Mouse (Mus musculus) limb, embryonic 15.5 days (tissue): ENCODE results near the gene Ifitm6. TPM values are rescaled to one million over a fixed set of nuclear protein-coding genes. Genes with fewer than 3 reads are reported as not detected.

Experiments
- ATAC-seq: fragments of 200-750 bp; cut with Nextera tagmentation; 2 replicates; pipeline ENCODE4 v1.8.0; 2017; ENCODE audit warnings: low read depth, moderate TSS enrichment; ENCODE audit not compliant: insufficient number of reproducible peaks, low FRiP score, low TSS enrichment
- H3K27ac ChIP-seq: fragments of 300-500 bp; sonication (generic); 2 replicates; pipeline ENCODE4 v1.5.1; 2015; ENCODE audit warnings: moderate library complexity, mild to moderate bottlenecking, inconsistent platforms
- H3K27me3 ChIP-seq: fragments of 300-500 bp; sonication (generic); 2 replicates; pipeline ENCODE4 v1.6.1; 2015; ENCODE audit warnings: inconsistent platforms
- H3K36me3 ChIP-seq: fragments of 300-500 bp; sonication (generic); 2 replicates; pipeline ENCODE4 v1.6.1; 2015; ENCODE audit warnings: inconsistent platforms
- H3K4me1 ChIP-seq: fragments of 300-500 bp; sonication (generic); 2 replicates; pipeline ENCODE4 v1.6.1; 2015; ENCODE audit warnings: inconsistent platforms
- H3K4me2 ChIP-seq: fragments of 300-500 bp; sonication (generic); 2 replicates; pipeline ENCODE4 v1.6.1; 2015; ENCODE audit warnings: mild to moderate bottlenecking, inconsistent platforms
- H3K4me3 ChIP-seq: fragments of 300-500 bp; sonication (generic); 2 replicates; pipeline ENCODE4 v1.5.1; 2015; ENCODE audit warnings: mild to moderate bottlenecking, inconsistent platforms
- H3K9ac ChIP-seq: fragments of 300-500 bp; sonication (generic); 2 replicates; pipeline ENCODE4 v1.6.1; 2015; ENCODE audit warnings: inconsistent platforms
- H3K9me3 ChIP-seq: fragments of 300-500 bp; sonication (generic); 2 replicates; pipeline ENCODE4 v1.6.1; 2016; ENCODE audit warnings: inconsistent platforms
- WGBS: fragments of 180-500 bp; shearing (Covaris S2); methylation state at CpG from one replicate; pipeline ENCODE4 v1.1.7; 2015; 5-methylcytosine and 5-hydroxymethylcytosine counted together
- polyA plus RNA-seq: library from polyadenylated mRNA; unstranded; fragments of >200 nt; fragmentation: Nextera tagmentation; extraction: Ambion mirVana; gene quantifications from 2 replicates; pipeline ENCODE4 v1.2.1, GENCODE M21; 2015

The Ifitm6 gene
- polyA plus RNA-seq, 1 experiment from 2014 or later: 1.0 TPM

DNA sequence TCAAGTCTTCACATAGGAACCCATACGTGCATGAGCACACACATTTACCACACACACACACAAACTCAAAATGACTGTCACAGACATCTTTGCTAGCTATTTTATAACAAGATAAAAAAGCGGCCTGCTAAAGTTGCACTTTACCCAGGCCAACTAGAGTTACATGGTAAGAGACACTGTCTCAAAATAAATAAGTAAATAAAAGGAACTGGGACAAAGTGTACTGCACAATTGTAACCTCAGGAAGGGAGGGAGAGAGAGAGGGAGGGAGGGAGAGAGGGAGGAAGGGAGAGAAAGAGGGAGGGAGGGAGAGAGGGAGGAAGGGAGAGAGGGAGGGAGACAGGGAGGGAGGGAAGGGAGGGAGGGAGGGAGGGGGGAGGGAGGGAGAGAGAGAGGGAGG, 34.7 kb upstream of the Ifitm6 start:
- no peak overlapping the region for H3K4me3 ChIP-seq
- no peak overlapping the region for H3K4me2 ChIP-seq
- no peak overlapping the region for H3K27ac ChIP-seq
- 75% methylated on average over 2 of the region's 2 CpGs for WGBS
- H3K4me1 ChIP-seq: peaks cover 7% of the 10 kb centered on the region
- H3K9ac ChIP-seq: no peak overlapping the region
- no peak for ATAC-seq
- H3K27me3 ChIP-seq: no peaks in the 10 kb centered on the region
- H3K36me3 ChIP-seq: no peaks in the 10 kb centered on the region
- H3K9me3 ChIP-seq: no peaks in the 10 kb centered on the region

GRCm38 (mm10) chr7:141052016-141052415, 34.3 kb upstream of the Ifitm6 start:
- Histone ChIP-seq H3K27me3 (no peaks in the 10 kb centered on the region), H3K9me3 (no peaks in the 10 kb centered on the region), H3K27ac (no peak overlapping the region), H3K4me1 (peaks cover 11% of the 10 kb centered on the region), H3K36me3 (no peaks in the 10 kb centered on the region), H3K9ac (no peak overlapping the region), H3K4me3 (no peak overlapping the region), H3K4me2 (no peak overlapping the region)
- WGBS: 88% methylated on average over 4 of the region's 4 CpGs
- no peak for ATAC-seq

DNA sequence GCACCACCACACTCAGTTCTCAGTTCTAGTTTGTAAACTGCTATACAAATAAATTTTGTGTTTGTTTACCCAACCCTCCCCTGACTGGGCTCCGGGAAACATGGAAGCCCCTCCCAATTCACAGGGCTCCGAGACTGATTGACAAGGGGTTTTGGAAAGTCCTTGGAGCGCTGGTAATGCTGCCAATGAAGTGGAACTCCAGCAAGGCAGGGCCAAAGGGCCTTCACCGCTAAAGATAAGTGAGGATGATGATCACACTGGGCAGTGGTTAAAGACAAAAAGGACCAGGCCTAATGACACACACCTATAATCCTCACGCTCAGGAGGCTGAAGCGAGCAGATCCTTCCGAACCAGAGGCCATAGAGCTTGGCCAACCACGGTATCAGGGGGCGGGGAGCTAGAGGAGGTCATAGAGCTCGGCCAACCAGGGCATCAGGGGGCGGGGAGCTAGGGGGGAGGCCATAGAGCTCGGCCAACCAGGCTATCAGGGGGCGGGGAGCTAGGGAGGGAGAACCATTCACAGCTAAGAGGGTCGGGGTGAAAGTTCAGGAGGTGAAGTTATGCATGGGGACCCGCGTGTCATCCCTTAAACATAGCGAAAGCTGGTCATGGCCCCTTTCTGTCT, 33.4 kb upstream of the Ifitm6 start:
- H3K4me2 ChIP-seq: no peak overlapping the region

GRCm38 (mm10) chr7:141049326-141049725, 31.6 kb upstream of the Ifitm6 start:
- H3K9me3 ChIP-seq: no peaks in the 10 kb centered on the region
- H3K4me2 ChIP-seq: no peak overlapping the region
- H3K9ac ChIP-seq: no peak overlapping the region
- H3K4me1 ChIP-seq: peaks cover 16% of the 10 kb centered on the region
- no peaks in the 10 kb centered on the region for H3K36me3 ChIP-seq
- ATAC-seq: no peak
- H3K27ac ChIP-seq: no peak overlapping the region
- no peaks in the 10 kb centered on the region for H3K27me3 ChIP-seq
- no peak overlapping the region for H3K4me3 ChIP-seq
- 70% methylated on average over 2 of the region's 2 CpGs for WGBS

More for the DNA sequence above, 33.4 kb upstream of the Ifitm6 start:
- Histone ChIP-seq H3K36me3 (no peaks in the 10 kb centered on the region), H3K4me1 (peaks cover 16% of the 10 kb centered on the region), H3K4me3 (no peak overlapping the region), H3K27ac (no peak overlapping the region), H3K9ac (no peak overlapping the region), H3K9me3 (no peaks in the 10 kb centered on the region), H3K27me3 (no peaks in the 10 kb centered on the region)
- no peak for ATAC-seq
- WGBS: 63% methylated on average over 17 of the region's 17 CpGs

- 11% methylated on average over 21 of the region's 21 CpGs for WGBS
- Histone ChIP-seq H3K27me3 (no peaks in the 10 kb centered on the region), H3K9me3 (no peaks in the 10 kb centered on the region)
Measured at GRCm38 (mm10) chr7:141048226-141049218, 30.8 kb upstream of the Ifitm6 start.

DNA sequence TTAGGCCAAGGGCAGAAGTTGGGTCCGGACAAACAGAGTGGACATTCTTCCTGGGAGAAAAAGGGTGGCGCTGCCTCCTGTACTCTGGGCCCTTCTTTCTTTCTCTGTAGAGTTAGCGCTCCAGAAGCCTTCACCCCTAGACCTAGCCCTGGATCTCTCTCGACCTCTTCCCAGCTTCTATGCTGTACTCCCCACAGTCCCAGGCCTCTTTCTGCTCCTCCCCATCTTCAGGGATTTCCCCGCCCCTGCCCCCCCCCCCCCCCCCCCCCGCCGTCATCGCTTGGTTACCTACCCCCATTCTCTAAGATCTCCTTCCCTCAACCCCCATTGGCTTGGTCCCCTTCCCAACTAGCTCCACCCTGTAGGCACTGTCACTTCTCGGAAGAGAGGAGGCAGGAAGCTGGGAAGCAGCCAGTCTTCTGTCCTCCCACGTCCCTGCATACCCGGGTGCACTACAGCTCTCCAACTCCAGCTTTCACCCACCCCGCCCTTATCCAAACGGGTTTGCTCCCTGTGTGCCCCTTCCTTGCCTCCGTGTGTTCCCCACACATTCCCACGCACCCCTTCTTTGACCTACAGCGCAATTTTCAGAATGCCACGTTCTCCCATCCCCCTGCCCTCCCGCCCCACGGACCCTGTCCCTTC, 30.0 kb upstream of the Ifitm6 start:
- peaks cover 19% of the 10 kb centered on the region for H3K4me1 ChIP-seq
- no peaks in the 10 kb centered on the region for H3K9me3 ChIP-seq
- 7% methylated on average over 15 of the region's 19 CpGs for WGBS
- no peak overlapping the region for H3K9ac ChIP-seq
- no peaks in the 10 kb centered on the region for H3K36me3 ChIP-seq
- H3K4me2 ChIP-seq: peak overlapping the region; percentile 66
- H3K4me3 ChIP-seq: peak overlapping the region; percentile 34
- H3K27me3 ChIP-seq: no peaks in the 10 kb centered on the region
- peak overlapping the region; percentile 94 for H3K27ac ChIP-seq
- peak; percentile 86 for ATAC-seq

More at GRCm38 (mm10) chr7:141048226-141049218, 30.8 kb upstream of the Ifitm6 start:
- no peaks in the 10 kb centered on the region for H3K36me3 ChIP-seq
- H3K9ac ChIP-seq: no peak overlapping the region
- H3K4me1 ChIP-seq: peaks cover 16% of the 10 kb centered on the region
- peak overlapping the region; percentile 94 for H3K27ac ChIP-seq
- H3K4me3 ChIP-seq: peak overlapping the region; percentile 34
- H3K4me2 ChIP-seq: peak overlapping the region; percentile 66
- peak; percentile 87 for ATAC-seq

DNA sequence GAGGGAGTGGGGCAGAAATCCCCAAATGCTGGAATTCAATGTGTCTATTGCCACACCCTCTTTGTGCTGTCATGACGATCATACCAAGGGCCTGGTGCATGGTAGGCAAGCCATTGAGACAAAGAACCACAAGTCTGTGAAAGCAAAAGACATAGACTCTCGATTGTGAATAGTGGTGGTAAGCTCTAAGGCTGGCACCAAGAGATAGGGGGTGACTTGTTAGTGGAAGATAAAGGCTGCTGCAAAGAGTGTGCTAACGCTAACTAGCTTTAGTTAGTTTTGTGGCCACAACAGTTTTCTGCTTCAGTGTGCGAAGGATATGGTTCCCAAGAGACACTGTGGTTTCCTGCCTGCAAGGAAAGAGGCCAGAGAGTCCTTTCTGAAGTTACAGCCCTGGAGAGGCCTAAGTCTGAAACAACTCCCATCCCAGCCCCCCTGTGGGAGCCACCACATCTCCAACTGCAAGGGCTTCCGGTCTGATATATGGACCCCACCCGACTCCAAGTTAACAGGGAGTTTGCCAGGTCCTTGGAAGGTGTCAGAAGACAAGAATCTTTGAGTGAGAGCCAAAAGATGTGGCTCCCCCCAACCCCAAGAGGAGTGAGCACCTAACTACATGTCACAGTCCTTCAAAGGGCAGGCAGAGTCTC, 29.3 kb upstream of the Ifitm6 start:
- Histone ChIP-seq H3K4me3 (peak overlapping the region; percentile 5; the same call in 1 of the 2 replicates), H3K9me3 (no peaks in the 10 kb centered on the region), H3K27ac (peak overlapping the region; percentile 91), H3K27me3 (no peaks in the 10 kb centered on the region), H3K36me3 (no peaks in the 10 kb centered on the region), H3K4me1 (peaks cover 23% of the 10 kb centered on the region), H3K9ac (no peak overlapping the region), H3K4me2 (peak overlapping the region; percentile 66)
- ATAC-seq: no peak
- 49% methylated on average over 6 of the region's 6 CpGs for WGBS

DNA sequence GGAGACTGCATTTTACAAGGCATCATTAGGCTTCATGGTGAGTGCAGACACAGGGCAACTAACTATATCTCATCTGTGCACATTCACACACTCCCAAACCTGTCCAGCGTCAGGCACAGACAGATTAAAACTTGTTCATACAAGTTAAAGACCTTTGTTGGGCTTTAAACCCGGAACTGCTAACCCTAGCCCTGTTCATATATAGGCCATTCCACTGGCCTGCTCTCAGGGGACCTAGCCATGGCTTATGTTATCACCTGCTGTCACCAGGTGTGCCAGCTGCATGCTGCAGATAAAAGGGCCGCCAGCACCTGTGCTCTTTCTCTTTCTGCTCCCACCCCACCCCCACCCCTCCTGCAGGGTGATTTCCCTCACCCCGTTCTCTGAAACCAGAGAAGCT, 24.8 kb upstream of the Ifitm6 start:
- Histone ChIP-seq H3K27ac (peak overlapping the region; percentile 54), H3K4me3 (no peak overlapping the region), H3K9ac (no peak overlapping the region), H3K36me3 (no peaks in the 10 kb centered on the region), H3K27me3 (no peaks in the 10 kb centered on the region), H3K9me3 (no peaks in the 10 kb centered on the region), H3K4me2 (no peak overlapping the region), H3K4me1 (peaks cover 31% of the 10 kb centered on the region)
- whole genome bisulfite sequencing: 22% methylated on average over 4 of the region's 4 CpGs
- ATAC-seq: no peak

DNA sequence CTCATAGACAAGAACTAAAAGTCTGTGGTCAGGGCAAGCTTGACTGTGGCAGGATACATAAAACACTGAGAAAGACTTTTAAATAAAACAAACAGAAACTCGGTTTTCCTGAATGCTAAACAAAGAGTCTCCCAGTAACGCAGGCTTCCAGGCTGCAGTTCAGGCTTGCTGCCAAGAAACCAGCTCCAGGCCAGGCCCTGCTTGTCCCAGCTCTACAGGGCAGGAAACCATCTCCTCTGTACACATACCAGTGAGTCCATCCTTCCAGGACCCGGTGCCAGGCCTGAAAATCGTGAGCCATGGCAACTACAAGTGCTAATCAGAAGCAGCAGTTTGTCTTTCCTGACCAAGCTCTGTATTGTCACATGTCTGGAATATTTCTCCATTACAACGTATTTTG, 23.9 kb upstream of the Ifitm6 start:
- Histone ChIP-seq H3K36me3 (no peaks in the 10 kb centered on the region), H3K9ac (no peak overlapping the region), H3K27me3 (no peaks in the 10 kb centered on the region), H3K4me2 (no peak overlapping the region), H3K4me3 (no peak overlapping the region), H3K27ac (peak overlapping the region; percentile 88), H3K9me3 (no peaks in the 10 kb centered on the region), H3K4me1 (peaks cover 22% of the 10 kb centered on the region)
- WGBS: 8% methylated on average over 5 of the region's 5 CpGs
- peak; percentile 78; the same call in 1 of the 2 replicates for ATAC-seq

GRCm38 (mm10) chr7:141040867-141041606, 23.3 kb upstream of the Ifitm6 start:
- no peaks in the 10 kb centered on the region for H3K36me3 ChIP-seq
- H3K27me3 ChIP-seq: no peaks in the 10 kb centered on the region
- H3K4me1 ChIP-seq: peaks cover 20% of the 10 kb centered on the region
- no peak overlapping the region for H3K9ac ChIP-seq
- H3K27ac ChIP-seq: peak overlapping the region; percentile 88
- H3K4me3 ChIP-seq: no peak overlapping the region
- ATAC-seq: no peak
- WGBS: 22% methylated on average over 6 of the region's 9 CpGs
- 0 out of 2 replicates have a peak overlapping the region, but pooled peaks have one; percentile 17 for H3K4me2 ChIP-seq
- no peaks in the 10 kb centered on the region for H3K9me3 ChIP-seq
